Mouse (Mus musculus): ENCODE measurements at regions not wholly inside any gene's neighbourhood (a gene's known extent, or its start where the extent isn't known, plus 50 kb on each side); places are given as distances from the start of the nearest gene placed in this dataset.

- H3K4me1 ChIP-seq (replicated peaks): peaks cover 8% of the 10 kb centered on the region
- no peaks in the 10 kb centered on the region for H3K27me3 ChIP-seq (replicated peaks)
- ATAC-seq (ENCODE audit: insufficient number of reproducible peaks, low FRiP score): no peak; the same call in 1 of the 2 replicates
- H3K9ac ChIP-seq: no peak overlapping the region
- WGBS: 52% methylated on average over 3 of the region's 3 CpGs
- H3K36me3 ChIP-seq: no peaks in the 10 kb centered on the region
- H3K27ac ChIP-seq (ENCODE audit: poor library complexity, severe bottlenecking): 0 out of 2 replicates have a peak overlapping the region, but pooled peaks have one; percentile 12
- no peak overlapping the region for H3K4me3 ChIP-seq
- H3K4me2 ChIP-seq: no peak overlapping the region
- H3K9me3 ChIP-seq (replicated peaks): no peaks in the 10 kb centered on the region
These were observed 63.9 kb upstream of the Gm21897 start for GRCm38 (mm10) chr16:15253348-15253693.

DNA sequence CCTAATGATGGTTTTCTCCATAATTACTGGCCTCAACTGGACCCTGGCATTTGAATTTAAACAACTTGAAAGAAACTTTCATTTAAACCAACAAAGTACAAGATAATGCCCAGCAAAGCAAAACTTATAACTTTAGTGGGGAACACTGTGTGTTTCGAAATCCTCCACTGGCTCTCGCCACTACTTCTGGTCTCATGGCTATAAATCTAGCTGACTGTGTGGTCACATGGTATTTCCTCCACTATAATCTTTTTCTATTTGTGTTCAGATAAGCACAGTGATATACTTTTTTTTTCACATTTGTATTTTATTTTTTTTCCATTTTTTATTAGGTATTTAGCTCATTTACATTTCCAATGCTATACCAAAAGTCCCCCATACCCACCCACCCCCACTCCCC, 62.6 kb upstream of the Gm21897 start:
- Histone ChIP-seq H3K4me2 (no peak overlapping the region), H3K9me3 (replicated peaks) (no peaks in the 10 kb centered on the region), H3K36me3 (no peaks in the 10 kb centered on the region), H3K9ac (no peak overlapping the region), H3K4me3 (no peak overlapping the region), H3K27ac (ENCODE audit: poor library complexity, severe bottlenecking) (no peak overlapping the region), H3K4me1 (replicated peaks) (peaks cover 8% of the 10 kb centered on the region), H3K27me3 (replicated peaks) (no peaks in the 10 kb centered on the region)
- WGBS: 76% methylated on average over 2 of the region's 2 CpGs
- ATAC-seq (ENCODE audit: insufficient number of reproducible peaks, low FRiP score): no peak

GRCm38 (mm10) chr16:15259474-15259873, 57.8 kb upstream of the Gm21897 start:
- H3K36me3 ChIP-seq: no peaks in the 10 kb centered on the region
- no peak overlapping the region for H3K4me2 ChIP-seq
- H3K9ac ChIP-seq: no peak overlapping the region
- no peak overlapping the region for H3K27ac ChIP-seq (ENCODE audit: poor library complexity, severe bottlenecking)
- ATAC-seq (ENCODE audit: insufficient number of reproducible peaks, low FRiP score): no peak
- H3K4me3 ChIP-seq: no peak overlapping the region
- H3K27me3 ChIP-seq (replicated peaks): no peaks in the 10 kb centered on the region
- H3K9me3 ChIP-seq (replicated peaks): no peaks in the 10 kb centered on the region
- H3K4me1 ChIP-seq (replicated peaks): no peaks in the 10 kb centered on the region
- 64% methylated on average over 6 of the region's 6 CpGs for whole genome bisulfite sequencing

DNA sequence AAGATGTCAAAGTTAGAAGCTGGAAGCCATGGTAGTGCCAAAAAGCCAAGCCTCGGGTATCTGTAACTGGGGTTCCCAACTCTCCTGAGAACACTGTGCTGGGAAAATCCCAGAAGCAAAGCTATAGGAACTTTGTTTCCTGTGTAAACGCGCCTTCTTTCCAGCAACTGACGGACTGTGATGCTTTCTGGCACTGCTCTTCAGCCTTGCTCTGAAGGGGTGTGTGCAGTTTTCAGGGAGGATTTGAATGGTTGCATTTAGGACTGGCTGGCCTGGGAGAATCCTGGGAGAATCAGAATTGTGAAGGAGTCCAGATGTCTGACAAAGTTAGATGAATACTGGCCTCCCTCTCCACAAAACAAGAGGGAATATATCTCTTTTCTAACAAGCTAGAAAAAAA, 57.2 kb upstream of the Gm21897 start:
- Histone ChIP-seq H3K9ac (no peak overlapping the region), H3K4me2 (no peak overlapping the region), H3K4me1 (replicated peaks) (no peaks in the 10 kb centered on the region), H3K9me3 (replicated peaks) (no peaks in the 10 kb centered on the region), H3K4me3 (no peak overlapping the region), H3K36me3 (no peaks in the 10 kb centered on the region), H3K27me3 (replicated peaks) (no peaks in the 10 kb centered on the region), H3K27ac (ENCODE audit: poor library complexity, severe bottlenecking) (no peak overlapping the region)
- 67% methylated on average over 4 of the region's 4 CpGs for WGBS
- ATAC-seq (ENCODE audit: insufficient number of reproducible peaks, low FRiP score): no peak

Data from heart, embryonic 12.5 days (tissue).